Mouse (Mus musculus) B cell, adult 62 days (primary cell): ENCODE measurements around the gene Krtap14. TPM values are rescaled to one million over a fixed set of nuclear protein-coding genes. Genes with fewer than 3 reads are reported as not detected.

ENCODE experiments used
- total RNA-seq: library from RNA; stranded (reverse); gene quantifications from 4 replicates; pipeline ENCODE4 v1.2.4, GENCODE M21; 2023

Gene Krtap14
- not detected in 4 replicates for total RNA-seq

GRCm38 (mm10) chr16:88826095-88826652, at the start of gene Krtap14:
Gene Krtap14, minus strand, starts transcription at chr16:88826145.

GRCm38 (mm10) chr16:88874169-88874568, 48.2 kb upstream of the Krtap14 start, which contains the start of gene Krtap19-2:
Gene Krtap19-2, minus strand, starts transcription at chr16:88874269.

DNA sequence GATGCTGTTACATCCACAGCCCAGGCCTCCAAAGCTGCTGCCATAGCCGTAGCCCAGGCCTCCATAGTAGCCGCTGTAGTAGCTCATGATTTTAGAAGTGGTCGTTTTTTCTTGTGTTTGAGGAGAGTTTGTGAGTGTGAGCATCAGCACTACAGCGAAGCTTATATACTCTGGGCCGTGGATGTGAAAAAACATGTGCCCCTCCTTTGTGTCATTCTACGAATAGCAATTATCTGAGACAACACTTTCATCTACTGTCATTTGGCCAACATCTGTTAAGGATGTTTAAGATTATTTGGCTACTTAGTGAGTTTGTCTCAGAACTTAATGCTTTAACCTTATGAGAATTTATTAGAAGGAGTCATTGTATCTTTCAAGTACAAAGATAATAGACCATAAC, 43.4 kb upstream of the Krtap14 start, which contains the start of gene Krtap19-1:
Krtap19-1 (minus strand) TSS at position 101 of the 400 bp plus-strand sequence.

DNA sequence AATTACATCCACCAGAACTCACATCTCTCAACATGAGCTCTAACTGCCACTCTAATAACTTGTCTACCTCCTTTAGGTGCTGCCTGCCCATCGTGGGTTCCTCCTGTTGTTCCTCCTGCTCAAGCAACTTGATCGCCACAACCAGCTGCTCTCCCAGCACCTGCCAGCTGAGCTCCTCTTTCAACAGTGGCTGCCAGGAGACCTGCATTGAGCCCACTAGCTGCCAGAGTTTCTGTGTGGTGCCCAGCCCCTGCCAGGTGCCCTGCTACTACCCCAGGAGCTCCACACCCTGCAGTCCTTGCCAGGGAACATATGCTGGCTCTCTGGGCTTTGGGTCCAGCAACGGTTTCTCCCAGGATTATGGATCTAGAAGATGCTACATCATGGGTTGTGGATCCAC, 5.9 kb downstream of the Krtap14 start, which contains the start of gene Krtap15:
Krtap15 (plus strand) TSS at position 150 of the 400 bp plus-strand sequence.

DNA sequence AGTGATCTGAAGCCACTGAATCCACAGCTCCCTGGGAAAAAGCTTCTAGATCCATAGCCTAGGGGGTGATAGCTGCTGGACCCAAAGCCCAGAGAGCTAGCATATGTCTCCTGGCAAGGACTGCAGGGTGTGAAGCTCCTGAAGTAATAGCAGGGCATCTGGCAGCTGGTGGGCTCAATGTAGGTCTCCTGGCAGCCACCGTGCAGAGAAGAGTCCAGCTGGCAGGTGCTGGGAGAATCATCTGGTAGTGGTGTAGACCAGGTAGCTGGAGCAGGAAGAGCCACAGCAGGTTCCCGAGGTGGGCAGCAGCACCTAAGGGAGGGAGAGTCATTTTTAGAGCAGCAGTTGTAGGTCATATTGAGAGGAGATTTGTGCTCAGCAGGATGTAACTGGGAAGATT, 14.1 kb downstream of the Krtap14 start, which contains the start of gene Gm20741:
Gm20741 (minus strand) TSS at position 394 of the 400 bp plus-strand sequence.

GRCm38 (mm10) chr16:88777596-88777995, 48.3 kb downstream of the Krtap14 start, which contains the start of gene Gm5965:
Gene Gm5965, plus strand, starts transcription at chr16:88777896.

DNA sequence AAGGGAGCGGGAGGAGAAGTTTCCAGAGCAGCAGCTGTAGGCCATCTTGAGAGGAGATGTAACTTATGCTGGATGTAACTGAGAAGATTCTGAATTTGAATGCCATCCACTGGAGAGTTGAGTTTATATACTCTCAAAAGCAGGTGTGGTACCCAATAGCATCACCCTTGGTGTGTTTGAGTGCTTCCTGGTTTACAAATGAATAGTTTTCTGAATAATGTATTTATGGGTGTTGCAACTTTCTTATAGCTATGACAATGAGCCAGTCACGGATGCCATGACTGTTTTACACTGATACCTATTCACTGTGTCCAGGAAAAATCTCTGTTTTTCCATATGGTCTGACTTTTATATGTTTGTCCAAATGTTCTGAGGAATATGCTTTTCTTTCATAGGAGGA, 51.8 kb downstream of the Krtap14 start, which contains the start of gene 2310057N15Rik:
2310057N15Rik (minus strand) TSS at position 101 of the 400 bp plus-strand sequence.

Other genes starting within 250 kb of the Krtap14 start
- not detected in 4 replicates for gene Krtap24-1, start 213.9 kb downstream of the Krtap14 start, total RNA-seq
- gene 2310079G19Rik, start 198.5 kb downstream of the Krtap14 start, total RNA-seq, result not detected in 4 replicates
- not detected in 4 replicates for gene Krtap26-1, start 178.3 kb downstream of the Krtap14 start, total RNA-seq
- not detected in 4 replicates for gene Krtap27-1, start 154.5 kb downstream of the Krtap14 start, total RNA-seq
- not detected in 4 replicates for gene 2310061N02Rik, start 118.2 kb downstream of the Krtap14 start, total RNA-seq
- not detected in 4 replicates for gene Krtap13-1, start 97.3 kb downstream of the Krtap14 start, total RNA-seq
- gene Krtap13, start 74.5 kb downstream of the Krtap14 start, total RNA-seq, result not detected in 4 replicates
- not detected in 4 replicates for gene 2310034C09Rik, start 67.3 kb downstream of the Krtap14 start, total RNA-seq
- not detected in 4 replicates for gene 2310057N15Rik, start 51.9 kb downstream of the Krtap14 start, total RNA-seq
- gene Gm5965, start 48.2 kb downstream of the Krtap14 start, total RNA-seq, result not detected in 4 replicates
- not detected in 4 replicates for gene Gm20741, start 13.9 kb downstream of the Krtap14 start, total RNA-seq
- gene Krtap15, start 5.9 kb downstream of the Krtap14 start, total RNA-seq, result not detected in 4 replicates
- not detected in 4 replicates for gene Krtap19-1, start 43.3 kb upstream of the Krtap14 start, total RNA-seq
- not detected in 4 replicates for gene Krtap19-2, start 48.1 kb upstream of the Krtap14 start, total RNA-seq
- gene Krtap19-3, start 51.9 kb upstream of the Krtap14 start, total RNA-seq, result not detected in 4 replicates
- gene Krtap19-4, start 58.9 kb upstream of the Krtap14 start, total RNA-seq, result not detected in 4 replicates
- gene Krtap19-5, start 70.3 kb upstream of the Krtap14 start, total RNA-seq, result not detected in 4 replicates
- not detected in 4 replicates for gene Krtap19-9b, start 106.1 kb upstream of the Krtap14 start, total RNA-seq
- not detected in 4 replicates for gene Krtap16-3, start 136.7 kb upstream of the Krtap14 start, total RNA-seq
- gene Krtap22-2, start 184.6 kb upstream of the Krtap14 start, total RNA-seq, result not detected in 4 replicates
- not detected in 4 replicates for gene Gm10229, start 189.1 kb upstream of the Krtap14 start, total RNA-seq
- gene Krtap6-1, start 205.6 kb upstream of the Krtap14 start, total RNA-seq, result not detected in 4 replicates
- gene Gm10228, start 215.3 kb upstream of the Krtap14 start, total RNA-seq, result not detected in 4 replicates
- not detected in 4 replicates for gene Krtap6-5, start 221.7 kb upstream of the Krtap14 start, total RNA-seq
- not detected in 4 replicates for gene 1110025L11Rik, start 237.9 kb upstream of the Krtap14 start, total RNA-seq